Mouse (Mus musculus) lung, embryonic 14.5 days (tissue): Measurements from ENCODE around the gene Klf4. TPM values are rescaled to one million over a fixed set of nuclear protein-coding genes. Genes with fewer than 3 reads are reported as not detected.

Experiments
- ATAC-seq: fragments of 200-750 bp; cut with Nextera tagmentation; 2 replicates; pipeline ENCODE4 v1.8.0; 2017; ENCODE audit warnings: mild to moderate bottlenecking, moderate TSS enrichment, moderate library complexity; ENCODE audit not compliant: insufficient read depth
- DNase-seq: peaks from one replicate; pipeline ENCODE4 v3.0.0-alpha.2; 2015
- H3K27ac ChIP-seq: fragments of 300-500 bp; sonication (generic); 2 replicates; pipeline ENCODE4 v1.5.1; 2014; ENCODE audit warnings: low read depth, mild to moderate bottlenecking, moderate library complexity
- H3K27me3 ChIP-seq: fragments of 300-500 bp; sonication (generic); 2 replicates; pipeline ENCODE4 v1.6.1; 2014; ENCODE audit warnings: low read length, control low read depth; ENCODE audit not compliant: insufficient read depth
- H3K36me3 ChIP-seq: fragments of 300-500 bp; sonication (generic); 2 replicates; pipeline ENCODE4 v1.6.1; 2014; ENCODE audit warnings: control low read depth; ENCODE audit not compliant: insufficient read depth
- H3K4me1 ChIP-seq: fragments of 300-500 bp; sonication (generic); 2 replicates; pipeline ENCODE4 v1.6.1; 2014; ENCODE audit warnings: antibody characterized with exemption, control low read depth; ENCODE audit not compliant: insufficient read depth
- H3K4me2 ChIP-seq: fragments of 300-500 bp; sonication (generic); 2 replicates; pipeline ENCODE4 v1.6.1; 2014; ENCODE audit warnings: mild to moderate bottlenecking
- H3K4me3 ChIP-seq: fragments of 300-500 bp; sonication (generic); 2 replicates; pipeline ENCODE4 v1.5.1; 2014; ENCODE audit warnings: low read depth, low read length
- H3K9ac ChIP-seq: fragments of 300-500 bp; sonication (generic); 2 replicates; pipeline ENCODE4 v1.6.1; 2014
- H3K9me3 ChIP-seq: fragments of 300-500 bp; sonication (generic); 2 replicates; pipeline ENCODE4 v1.6.1; 2016; ENCODE audit warnings: low read depth, low read length, control low read depth
- CTCF ChIP-seq: IDR thresholded peaks from 2 replicates; pipeline ENCODE4 v1.5.1; 2016; ENCODE audit warnings: antibody characterized with exemption, low read depth
- WGBS: fragments of 180-500 bp; shearing (Covaris S2); extraction: QIAGEN DNeasy Blood & Tissue Kit; methylation state at CpG from one replicate; pipeline ENCODE4 v1.1.7; 2014; 5-methylcytosine and 5-hydroxymethylcytosine counted together
- polyA plus RNA-seq: library from polyadenylated mRNA; unstranded; fragments of >200 nt; fragmentation: Nextera tagmentation; extraction: Ambion mirVana; gene quantifications from 2 replicates; pipeline ENCODE4 v1.2.1, GENCODE M21; 2014

Gene Klf4
- polyA plus RNA-seq, 1 experiment from 2014 or later, result 5.1 TPM

DNA sequence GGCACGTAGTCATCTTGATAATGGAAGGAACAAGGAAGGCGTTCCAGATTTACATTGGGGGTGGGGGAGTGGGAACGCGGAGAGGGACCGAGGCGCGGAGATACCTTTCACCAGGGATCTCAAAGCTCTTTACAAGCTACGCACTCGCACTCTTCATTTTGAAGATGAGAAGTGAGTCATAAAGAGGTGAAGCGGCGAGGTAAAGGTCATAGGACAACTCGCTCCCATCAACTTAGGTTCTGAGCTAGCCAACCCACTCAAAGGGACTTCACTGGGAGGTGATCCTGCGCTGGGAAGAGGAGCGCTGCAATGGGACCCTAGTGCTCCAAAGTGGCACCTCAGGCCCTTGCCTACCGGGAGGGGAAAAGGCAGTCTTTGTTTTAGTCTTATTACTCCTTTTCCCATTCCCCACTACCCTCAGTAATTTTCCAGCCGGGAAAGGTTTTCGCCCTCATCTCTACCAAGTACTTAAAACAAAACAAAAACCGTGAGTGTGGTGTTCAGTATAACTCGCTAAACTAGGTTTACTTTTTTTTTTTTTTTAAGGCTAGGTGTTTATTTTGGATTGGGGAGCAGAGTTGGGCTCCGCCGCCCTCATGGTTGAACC, 1.0 kb upstream of the Klf4 start:
- Histone ChIP-seq H3K9ac (peak overlapping the region; percentile 68), H3K4me2 (peak overlapping the region; percentile 93), H3K36me3 (no peaks in the 10 kb centered on the region), H3K4me1 (no peaks in the 10 kb centered on the region; the same call in 1 of the 2 replicates), H3K4me3 (peak overlapping the region; percentile 62), H3K9me3 (no peaks in the 10 kb centered on the region), H3K27ac (peak overlapping the region; percentile 91), H3K27me3 (peaks cover 15% of the 10 kb centered on the region)
- DNase-seq (no peak), ATAC-seq (no peak)
- under 1% methylated on average over 21 of the region's 21 CpGs for WGBS
- TF ChIP-seq CTCF, result no peak

DNA sequence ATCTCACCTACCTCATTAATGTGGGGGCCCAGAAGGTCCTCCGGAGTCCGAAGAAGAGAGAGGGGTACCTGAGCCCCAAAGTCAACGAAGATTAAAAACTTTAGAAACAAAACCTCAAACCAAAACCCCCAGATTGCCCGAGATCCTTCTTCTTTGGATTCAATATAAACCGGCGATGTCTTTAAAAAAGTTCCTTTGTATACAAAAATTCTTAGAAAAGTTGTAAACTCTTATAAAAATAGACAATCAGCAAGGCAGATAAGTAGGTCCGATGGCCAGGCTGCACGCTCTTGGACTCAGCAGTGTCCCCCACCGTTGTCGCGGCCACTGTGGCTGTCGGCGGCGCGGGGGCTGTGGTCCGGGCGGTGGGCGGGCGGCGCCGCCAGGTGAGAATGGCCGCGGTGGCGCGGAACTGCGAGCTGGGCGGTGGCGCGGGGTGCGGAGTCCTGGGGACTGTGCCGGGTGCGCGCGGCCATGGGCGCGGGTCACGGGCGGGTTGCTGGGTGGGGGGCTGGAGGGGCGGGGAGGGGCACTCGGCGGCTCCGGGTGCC, 335 bp downstream of the Klf4 start:
- ATAC-seq, result peak; percentile 44
- H3K27ac ChIP-seq, result no peak overlapping the region; the same call in 1 of the 2 replicates

DNA sequence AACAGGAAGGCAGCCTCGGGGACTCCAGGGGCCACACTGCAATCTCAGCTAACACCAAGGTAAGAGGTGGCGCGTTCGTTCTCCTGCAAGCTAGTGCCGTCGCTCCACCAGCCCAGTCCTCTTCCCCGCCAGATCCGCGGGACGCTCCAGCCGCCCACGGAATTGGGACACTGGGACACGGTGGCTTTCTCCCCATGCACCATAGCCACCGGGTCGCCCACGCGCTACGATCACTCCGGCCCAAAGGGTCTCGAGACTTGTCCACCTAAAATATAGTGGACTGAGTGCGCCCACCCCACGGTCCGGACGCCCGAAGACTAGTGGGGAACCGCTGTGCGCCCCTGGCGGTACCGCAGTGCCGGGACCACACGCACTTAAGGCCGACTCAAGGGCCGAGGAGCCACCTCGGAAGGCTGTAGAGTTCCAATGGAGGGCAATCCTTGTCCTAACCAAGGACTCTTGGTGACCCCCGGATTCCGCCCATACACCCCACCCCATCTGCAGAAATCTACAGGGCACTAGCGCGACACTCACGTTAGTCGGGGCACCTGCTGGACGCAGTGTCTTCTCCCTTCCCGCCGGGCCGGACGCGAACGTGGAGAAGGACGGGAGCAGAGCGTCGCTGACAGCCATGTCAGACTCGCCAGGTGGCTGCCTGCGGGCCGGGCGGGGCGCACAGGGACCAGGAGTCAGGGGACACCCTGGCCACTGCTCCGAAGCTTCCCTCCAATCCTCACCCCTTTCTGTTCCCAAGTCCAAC, 990 bp downstream of the Klf4 start:
- peak; percentile 73 for TF ChIP-seq CTCF
- ATAC-seq, result no peak
- peak overlapping the region; percentile 62 for H3K4me3 ChIP-seq
- no peaks in the 10 kb centered on the region for H3K36me3 ChIP-seq
- peaks cover 15% of the 10 kb centered on the region for H3K27me3 ChIP-seq
- peak overlapping the region; percentile 93 for H3K4me2 ChIP-seq
- no peak overlapping the region for H3K27ac ChIP-seq
- H3K9ac ChIP-seq, result peak overlapping the region; percentile 64
- WGBS, result under 1% methylated on average over 56 of the region's 56 CpGs
- DNase-seq, result peak; percentile 67
- no peaks in the 10 kb centered on the region for H3K9me3 ChIP-seq
- no peaks in the 10 kb centered on the region; the same call in 1 of the 2 replicates for H3K4me1 ChIP-seq

More for the DNA sequence above, 335 bp downstream of the Klf4 start:
- TF ChIP-seq CTCF, result no peak
- Histone ChIP-seq H3K36me3 (no peaks in the 10 kb centered on the region), H3K4me2 (peak overlapping the region; percentile 93), H3K9ac (peak overlapping the region; percentile 64), H3K9me3 (no peaks in the 10 kb centered on the region), H3K4me3 (peak overlapping the region; percentile 62), H3K4me1 (no peaks in the 10 kb centered on the region; the same call in 1 of the 2 replicates), H3K27me3 (peaks cover 15% of the 10 kb centered on the region)
- peak; percentile 28 for DNase-seq
- WGBS, result under 1% methylated on average over 42 of the region's 42 CpGs

DNA sequence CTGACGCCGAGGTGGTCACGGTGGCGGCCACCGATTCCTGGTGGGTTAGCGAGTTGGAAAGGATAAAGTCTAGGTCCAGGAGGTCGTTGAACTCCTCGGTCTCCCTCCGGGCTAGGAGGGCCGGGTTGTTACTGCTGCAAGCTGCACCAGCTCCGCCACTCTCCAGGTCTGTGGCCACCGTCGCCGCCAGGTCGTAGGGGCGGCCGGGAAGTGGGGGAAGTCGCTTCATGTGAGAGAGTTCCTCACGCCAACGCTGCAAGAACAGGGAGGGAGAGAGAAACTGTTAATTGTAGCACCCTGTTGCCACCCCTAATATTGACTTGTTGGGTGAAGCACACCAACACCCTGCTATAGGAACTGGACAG, 1.6 kb downstream of the Klf4 start:
- DNase-seq (peak; percentile 38), ATAC-seq (no peak)
- no peaks in the 10 kb centered on the region for H3K9me3 ChIP-seq
- no peaks in the 10 kb centered on the region; the same call in 1 of the 2 replicates for H3K4me1 ChIP-seq
- H3K36me3 ChIP-seq, result no peaks in the 10 kb centered on the region
- H3K27me3 ChIP-seq, result peaks cover 15% of the 10 kb centered on the region
- H3K9ac ChIP-seq, result peak overlapping the region; percentile 64
- peak overlapping the region; percentile 62 for H3K4me3 ChIP-seq
- 1% methylated on average over 20 of the region's 20 CpGs for whole genome bisulfite sequencing
- no peak overlapping the region for H3K27ac ChIP-seq
- H3K4me2 ChIP-seq, result peak overlapping the region; percentile 93
- no peak for TF ChIP-seq CTCF

DNA sequence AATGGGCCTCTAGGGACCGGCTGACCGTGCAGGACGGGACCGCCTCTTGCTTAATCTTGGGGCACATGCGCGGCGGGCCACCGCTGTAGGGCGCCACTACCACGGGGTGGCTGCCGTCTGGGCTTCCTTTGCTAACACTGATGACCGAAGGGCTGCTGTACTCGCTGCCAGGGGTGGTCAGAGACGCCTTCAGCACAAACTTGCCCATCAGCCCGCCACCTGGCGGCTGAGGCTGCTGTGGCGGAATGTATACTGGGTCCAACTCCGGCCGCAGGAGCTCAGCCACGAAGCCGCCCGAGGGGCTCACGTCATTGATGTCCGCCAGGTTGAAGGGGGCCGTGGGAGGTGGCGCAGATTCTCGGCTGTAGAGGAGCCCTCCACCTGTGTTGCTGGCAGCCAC, 2.0 kb downstream of the Klf4 start:
- H3K4me3 ChIP-seq, result peak overlapping the region; percentile 62
- H3K27me3 ChIP-seq, result peaks cover 15% of the 10 kb centered on the region
- 2% methylated on average over 27 of the region's 27 CpGs for WGBS
- H3K9ac ChIP-seq, result peak overlapping the region; percentile 64; the same call in 1 of the 2 replicates
- no peak overlapping the region for H3K27ac ChIP-seq
- H3K9me3 ChIP-seq, result no peaks in the 10 kb centered on the region
- no peaks in the 10 kb centered on the region; the same call in 1 of the 2 replicates for H3K4me1 ChIP-seq
- peak; percentile 38 for ATAC-seq
- TF ChIP-seq CTCF, result peak; percentile 84
- H3K36me3 ChIP-seq, result no peaks in the 10 kb centered on the region
- peak overlapping the region; percentile 93 for H3K4me2 ChIP-seq
- DNase-seq, result peak; percentile 89

DNA sequence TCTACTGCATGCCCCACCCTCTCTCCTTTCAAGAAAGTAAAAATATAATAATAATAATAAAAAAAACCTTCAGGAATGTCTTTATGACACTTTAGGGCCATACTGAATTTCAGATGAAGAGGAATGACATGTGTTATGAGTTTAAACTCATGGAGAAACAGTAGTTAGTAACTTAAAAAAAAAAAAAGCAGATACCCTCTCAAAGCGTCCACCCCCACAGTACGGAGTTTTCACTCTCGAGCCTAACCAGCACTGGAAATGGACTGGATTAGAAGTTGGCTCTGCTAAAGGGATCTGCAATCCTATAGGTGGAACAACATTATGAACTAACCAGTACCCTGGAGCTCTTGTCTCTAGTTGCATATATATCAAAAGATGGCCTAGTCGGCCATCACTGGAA, 3.9 kb downstream of the Klf4 start:
- H3K27me3 ChIP-seq, result peaks cover 15% of the 10 kb centered on the region
- 86% methylated on average over 3 of the region's 4 CpGs for WGBS
- H3K9ac ChIP-seq, result no peak overlapping the region
- no peak overlapping the region for H3K4me2 ChIP-seq
- DNase-seq, result no peak
- TF ChIP-seq CTCF, result no peak
- no peaks in the 10 kb centered on the region; the same call in 1 of the 2 replicates for H3K4me1 ChIP-seq
- H3K27ac ChIP-seq, result no peak overlapping the region
- no peaks in the 10 kb centered on the region for H3K9me3 ChIP-seq
- ATAC-seq, result no peak
- H3K36me3 ChIP-seq, result no peaks in the 10 kb centered on the region
- no peak overlapping the region for H3K4me3 ChIP-seq

DNA sequence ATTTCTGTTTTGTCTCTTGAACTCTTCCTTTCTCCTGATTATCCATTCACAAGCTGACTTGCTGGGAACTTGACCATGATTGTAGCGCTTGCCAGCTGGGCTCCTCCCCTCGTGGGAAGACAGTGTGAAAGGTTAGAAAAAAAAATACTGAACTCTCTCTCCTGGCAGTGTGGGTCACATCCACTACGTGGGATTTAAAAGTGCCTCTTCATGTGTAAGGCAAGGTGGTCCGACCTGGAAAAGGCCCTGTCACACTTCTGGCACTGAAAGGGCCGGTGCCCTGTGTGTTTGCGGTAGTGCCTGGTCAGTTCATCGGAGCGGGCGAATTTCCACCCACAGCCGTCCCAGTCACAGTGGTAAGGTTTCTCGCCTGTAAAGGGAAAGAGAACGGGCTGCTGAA, 4.3 kb downstream of the Klf4 start:
- Histone ChIP-seq H3K27me3 (peaks cover 15% of the 10 kb centered on the region), H3K9ac (no peak overlapping the region), H3K36me3 (no peaks in the 10 kb centered on the region), H3K4me2 (no peak overlapping the region), H3K27ac (no peak overlapping the region), H3K9me3 (no peaks in the 10 kb centered on the region), H3K4me1 (no peaks in the 10 kb centered on the region; the same call in 1 of the 2 replicates), H3K4me3 (no peak overlapping the region)
- DNase-seq (no peak), ATAC-seq (no peak)
- WGBS, result 82% methylated on average over 12 of the region's 12 CpGs
- no peak for TF ChIP-seq CTCF
